Mouse (Mus musculus) hindbrain, embryonic 16.5 days (tissue): Measurements from ENCODE around the gene Herpud1. TPM values are rescaled to one million over a fixed set of nuclear protein-coding genes. Genes with fewer than 3 reads are reported as not detected.
A peak's percentile ranks its signal among the peaks of the same experiment; 100 is the strongest.

Experiments
- ATAC-seq: fragments of 200-750 bp; cut with Nextera tagmentation; 2 replicates; pipeline ENCODE4 v1.8.0; 2017; ENCODE audit warnings: moderate TSS enrichment, moderate library complexity
- H3K27ac ChIP-seq: fragments of 300-500 bp; sonication (generic); 2 replicates; pipeline ENCODE4 v1.5.1; 2014; ENCODE audit warnings: low read depth, mild to moderate bottlenecking, control low read depth, low read length, moderate library complexity
- H3K27me3 ChIP-seq: fragments of 300-500 bp; sonication (generic); replicated peaks from 2 replicates; pipeline ENCODE4 v1.6.1; 2014; ENCODE audit warnings: low read length; ENCODE audit not compliant: control insufficient read depth, insufficient read depth
- H3K36me3 ChIP-seq: fragments of 300-500 bp; sonication (generic); 2 replicates; pipeline ENCODE4 v1.6.1; 2014; ENCODE audit warnings: mild to moderate bottlenecking, low read length, moderate library complexity, mixed read lengths; ENCODE audit not compliant: control insufficient read depth, insufficient read depth
- H3K4me1 ChIP-seq: fragments of 300-500 bp; sonication (generic); 2 replicates; pipeline ENCODE4 v1.6.1; 2014; ENCODE audit warnings: low read depth, low read length; ENCODE audit not compliant: control insufficient read depth, insufficient read depth
- H3K4me2 ChIP-seq: fragments of 300-500 bp; sonication (generic); 2 replicates; pipeline ENCODE4 v1.6.1; 2014; ENCODE audit warnings: mild to moderate bottlenecking, low read length, control low read depth, moderate library complexity
- H3K4me3 ChIP-seq: fragments of 300-500 bp; sonication (generic); 2 replicates; pipeline ENCODE4 v1.5.1; 2014; ENCODE audit warnings: mild to moderate bottlenecking, low read length, control low read depth, moderate library complexity
- H3K9ac ChIP-seq: fragments of 300-500 bp; sonication (generic); 2 replicates; pipeline ENCODE4 v1.6.1; 2014; ENCODE audit warnings: low read depth, mild to moderate bottlenecking, control low read depth, low read length, moderate library complexity
- H3K9me3 ChIP-seq: fragments of 300-500 bp; sonication (generic); 2 replicates; pipeline ENCODE4 v1.6.1; 2014; ENCODE audit warnings: mild to moderate bottlenecking, low read length, moderate library complexity; ENCODE audit not compliant: control insufficient read depth
- WGBS: fragments of 180-500 bp; shearing (Covaris S2); extraction: QIAGEN DNeasy Blood & Tissue Kit; methylation state at CpG from one replicate; pipeline ENCODE4 v1.1.7; 2014; 5-methylcytosine and 5-hydroxymethylcytosine counted together
- polyA plus RNA-seq: library from polyadenylated mRNA; unstranded; fragments of >200 nt; fragmentation: Nextera tagmentation; extraction: Ambion mirVana; gene quantifications from 2 replicates; pipeline ENCODE4 v1.2.1, GENCODE M21; 2015

Gene Herpud1
- polyA plus RNA-seq, 1 experiment from 2014 or later, result 71.3 TPM

GRCm38 (mm10) chr8:94379686-94380085, 6.6 kb upstream of the Herpud1 start:
- no peak overlapping the region for H3K4me3 ChIP-seq
- no peak overlapping the region for H3K4me2 ChIP-seq
- 95% methylated on average over 9 of the region's 9 CpGs for WGBS
- H3K27me3 ChIP-seq, result no peaks in the 10 kb centered on the region
- H3K9ac ChIP-seq, result no peak overlapping the region
- H3K36me3 ChIP-seq, result no peaks in the 10 kb centered on the region
- no peak overlapping the region for H3K27ac ChIP-seq
- H3K9me3 ChIP-seq, result no peaks in the 10 kb centered on the region
- ATAC-seq, result no peak
- H3K4me1 ChIP-seq, result no peaks in the 10 kb centered on the region

- H3K27ac ChIP-seq, result no peak overlapping the region
- whole genome bisulfite sequencing, result 89% methylated on average over 7 of the region's 7 CpGs
- H3K36me3 ChIP-seq, result no peaks in the 10 kb centered on the region
- no peak for ATAC-seq
- no peaks in the 10 kb centered on the region for H3K27me3 ChIP-seq
- no peak overlapping the region for H3K9ac ChIP-seq
- H3K4me3 ChIP-seq, result no peak overlapping the region
- H3K4me1 ChIP-seq, result peaks cover 12% of the 10 kb centered on the region
- no peak overlapping the region for H3K4me2 ChIP-seq
- H3K9me3 ChIP-seq, result no peaks in the 10 kb centered on the region
These were observed 2.1 kb upstream of the Herpud1 start for GRCm38 (mm10) chr8:94384166-94384565.

DNA sequence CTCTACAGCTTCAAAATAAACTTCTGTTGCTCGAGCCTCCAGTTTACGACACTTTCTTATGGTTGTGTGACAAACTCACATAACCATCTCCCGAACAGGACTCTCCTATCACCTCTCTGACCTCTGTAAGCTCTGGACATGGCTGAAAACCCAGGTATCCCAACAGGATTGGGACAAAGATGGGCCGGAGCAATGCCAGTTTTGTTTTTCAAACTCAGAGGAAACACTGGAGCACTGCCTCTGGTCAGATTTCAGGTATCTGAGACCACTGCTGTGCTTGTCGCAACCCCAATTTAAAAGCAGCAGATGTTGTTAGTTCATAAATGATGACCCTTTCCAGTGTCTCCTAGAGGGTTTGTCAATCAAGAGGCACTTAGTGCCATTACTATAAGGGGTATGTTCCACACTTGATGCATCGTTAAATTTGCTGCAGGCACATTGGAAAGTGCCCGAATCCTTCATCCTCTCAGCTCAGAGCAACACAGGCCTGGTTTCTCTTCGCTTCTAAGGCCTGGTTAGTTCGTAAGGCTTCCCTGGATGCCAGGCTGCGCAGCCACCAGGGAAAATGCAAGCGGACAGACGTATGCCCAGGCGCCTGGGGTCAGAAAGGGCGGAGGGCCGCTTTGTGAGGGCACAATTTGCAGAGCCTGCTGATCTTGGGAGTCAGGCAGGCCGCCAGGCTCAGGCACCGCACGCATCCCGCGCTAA, 578 bp upstream of the Herpud1 start:
- Histone ChIP-seq H3K27me3 (no peaks in the 10 kb centered on the region), H3K4me3 (peak overlapping the region; percentile 60), H3K4me1 (peaks cover 12% of the 10 kb centered on the region), H3K36me3 (peaks cover 12% of the 10 kb centered on the region), H3K4me2 (peak overlapping the region; percentile 78), H3K9me3 (no peaks in the 10 kb centered on the region), H3K27ac (peak overlapping the region; percentile 93), H3K9ac (peak overlapping the region; percentile 93)
- ATAC-seq, result no peak; the same call in 1 of the 2 replicates
- 29% methylated on average over 16 of the region's 20 CpGs for WGBS

DNA sequence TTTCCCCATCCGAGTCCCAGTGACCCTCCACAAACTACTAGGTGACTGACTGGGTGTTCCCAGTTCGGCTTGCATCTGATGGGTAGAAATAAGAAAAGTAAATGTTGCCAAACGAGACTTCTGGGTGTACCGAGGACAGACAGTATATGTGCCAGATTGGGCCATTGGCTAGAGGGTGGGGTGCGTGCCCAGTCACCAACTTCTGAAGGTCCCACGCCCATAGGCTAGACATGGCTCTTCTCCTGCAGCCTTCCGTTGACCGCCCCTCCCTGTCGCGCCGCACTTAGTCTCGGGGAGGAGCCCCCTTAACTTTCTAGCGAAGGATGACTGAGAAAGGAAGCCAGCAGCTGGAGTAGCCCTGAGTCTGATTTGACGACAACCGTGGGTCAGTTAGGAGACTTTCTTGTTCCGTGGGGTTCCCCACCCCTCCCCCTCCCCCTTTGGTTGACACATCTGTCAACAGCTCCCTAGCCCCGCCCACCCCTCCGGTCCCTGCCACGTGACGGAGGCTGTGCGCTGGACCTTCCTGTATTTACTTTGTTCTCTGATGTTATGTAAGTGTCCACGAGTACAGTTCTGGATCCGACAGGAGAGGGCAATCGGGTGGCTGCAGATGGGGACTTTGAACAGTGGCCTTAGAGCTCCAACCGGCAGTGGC, 918 bp downstream of the Herpud1 start:
- Histone ChIP-seq H3K4me3 (peak overlapping the region; percentile 60), H3K9ac (peak overlapping the region; percentile 87), H3K27me3 (no peaks in the 10 kb centered on the region), H3K4me1 (peaks cover 12% of the 10 kb centered on the region), H3K4me2 (peak overlapping the region; percentile 83), H3K36me3 (peaks cover 27% of the 10 kb centered on the region), H3K9me3 (no peaks in the 10 kb centered on the region), H3K27ac (peak overlapping the region; percentile 93)
- peak; percentile 29; the same call in 1 of the 2 replicates for ATAC-seq
- under 1% methylated on average over 24 of the region's 25 CpGs for WGBS

- H3K27ac ChIP-seq, result no peak overlapping the region
- H3K36me3 ChIP-seq, result peaks cover 33% of the 10 kb centered on the region
- H3K4me3 ChIP-seq, result peak overlapping the region; percentile 60
- H3K9me3 ChIP-seq, result no peaks in the 10 kb centered on the region
- H3K9ac ChIP-seq, result peak overlapping the region; percentile 87
- no peak for ATAC-seq
- peaks cover 12% of the 10 kb centered on the region for H3K4me1 ChIP-seq
- no peaks in the 10 kb centered on the region for H3K27me3 ChIP-seq
- WGBS, result 29% methylated on average over 6 of the region's 6 CpGs
- H3K4me2 ChIP-seq, result peak overlapping the region; percentile 83
These were observed 1.5 kb downstream of the Herpud1 start for GRCm38 (mm10) chr8:94387785-94388184.

- no peak for ATAC-seq
- H3K4me3 ChIP-seq, result no peak overlapping the region
- no peak overlapping the region for H3K9ac ChIP-seq
- H3K9me3 ChIP-seq, result no peaks in the 10 kb centered on the region
- H3K4me1 ChIP-seq, result peaks cover 12% of the 10 kb centered on the region
- no peak overlapping the region for H3K27ac ChIP-seq
- no peaks in the 10 kb centered on the region for H3K27me3 ChIP-seq
- 93% methylated on average over 6 of the region's 6 CpGs for WGBS
- H3K36me3 ChIP-seq, result peaks cover 43% of the 10 kb centered on the region
- no peak overlapping the region for H3K4me2 ChIP-seq
These were observed 3.3 kb downstream of the Herpud1 start for GRCm38 (mm10) chr8:94389531-94389930.

GRCm38 (mm10) chr8:94390429-94390828, 4.2 kb downstream of the Herpud1 start:
- no peak overlapping the region for H3K9ac ChIP-seq
- no peak overlapping the region for H3K4me2 ChIP-seq
- no peak overlapping the region for H3K27ac ChIP-seq
- H3K4me3 ChIP-seq, result no peak overlapping the region
- 96% methylated on average over 6 of the region's 6 CpGs for WGBS
- no peaks in the 10 kb centered on the region for H3K27me3 ChIP-seq
- H3K4me1 ChIP-seq, result peaks cover 10% of the 10 kb centered on the region
- no peaks in the 10 kb centered on the region for H3K9me3 ChIP-seq
- peaks cover 52% of the 10 kb centered on the region for H3K36me3 ChIP-seq
- ATAC-seq, result no peak

DNA sequence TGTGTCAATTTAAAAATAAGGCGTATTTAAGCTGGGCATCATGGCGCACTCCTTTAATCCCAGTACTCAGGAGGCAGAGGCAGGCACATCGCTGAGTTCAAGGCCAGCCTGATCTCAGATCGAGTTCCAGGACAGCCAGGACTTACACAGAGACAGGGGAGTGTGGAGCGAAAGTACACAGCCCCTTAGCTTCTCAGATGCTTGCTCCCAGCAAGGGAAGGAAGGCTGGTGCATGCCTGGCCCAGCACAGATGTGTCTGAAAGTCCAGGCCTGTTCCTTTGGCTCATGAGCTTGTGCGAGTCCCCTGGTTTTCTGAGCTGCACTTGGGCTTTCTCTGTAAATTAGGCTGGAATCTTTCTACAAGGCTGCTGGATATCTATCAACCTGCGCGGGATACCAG, 4.7 kb downstream of the Herpud1 start:
- Histone ChIP-seq H3K9me3 (no peaks in the 10 kb centered on the region), H3K27me3 (no peaks in the 10 kb centered on the region), H3K27ac (no peak overlapping the region), H3K4me2 (no peak overlapping the region), H3K36me3 (peaks cover 56% of the 10 kb centered on the region), H3K9ac (no peak overlapping the region), H3K4me3 (no peak overlapping the region), H3K4me1 (peaks cover 9% of the 10 kb centered on the region)
- WGBS, result 94% methylated on average over 8 of the region's 8 CpGs
- ATAC-seq, result no peak

GRCm38 (mm10) chr8:94392147-94392546, 5.9 kb downstream of the Herpud1 start:
- H3K9ac ChIP-seq, result no peak overlapping the region
- H3K4me1 ChIP-seq, result peaks cover 9% of the 10 kb centered on the region
- no peaks in the 10 kb centered on the region for H3K9me3 ChIP-seq
- no peak overlapping the region for H3K27ac ChIP-seq
- peaks cover 58% of the 10 kb centered on the region for H3K36me3 ChIP-seq
- no peak for ATAC-seq
- no peak overlapping the region for H3K4me3 ChIP-seq
- H3K4me2 ChIP-seq, result no peak overlapping the region
- no peaks in the 10 kb centered on the region for H3K27me3 ChIP-seq
- 81% methylated on average over 12 of the region's 12 CpGs for WGBS
